Mouse (Mus musculus): ENCODE results near the gene Gm49405. TPM values are rescaled to one million over a fixed set of nuclear protein-coding genes. Genes with fewer than 3 reads are reported as not detected.
"Not testable (repeated sequence)": the region's sequence is repeated elsewhere in the genome, so short reads cannot be mapped to it uniquely, and the experiment has no call there.

Gene Gm49405
- polyA plus RNA-seq, 1 experiment from 2014 or later: 5.4 TPM

DNA sequence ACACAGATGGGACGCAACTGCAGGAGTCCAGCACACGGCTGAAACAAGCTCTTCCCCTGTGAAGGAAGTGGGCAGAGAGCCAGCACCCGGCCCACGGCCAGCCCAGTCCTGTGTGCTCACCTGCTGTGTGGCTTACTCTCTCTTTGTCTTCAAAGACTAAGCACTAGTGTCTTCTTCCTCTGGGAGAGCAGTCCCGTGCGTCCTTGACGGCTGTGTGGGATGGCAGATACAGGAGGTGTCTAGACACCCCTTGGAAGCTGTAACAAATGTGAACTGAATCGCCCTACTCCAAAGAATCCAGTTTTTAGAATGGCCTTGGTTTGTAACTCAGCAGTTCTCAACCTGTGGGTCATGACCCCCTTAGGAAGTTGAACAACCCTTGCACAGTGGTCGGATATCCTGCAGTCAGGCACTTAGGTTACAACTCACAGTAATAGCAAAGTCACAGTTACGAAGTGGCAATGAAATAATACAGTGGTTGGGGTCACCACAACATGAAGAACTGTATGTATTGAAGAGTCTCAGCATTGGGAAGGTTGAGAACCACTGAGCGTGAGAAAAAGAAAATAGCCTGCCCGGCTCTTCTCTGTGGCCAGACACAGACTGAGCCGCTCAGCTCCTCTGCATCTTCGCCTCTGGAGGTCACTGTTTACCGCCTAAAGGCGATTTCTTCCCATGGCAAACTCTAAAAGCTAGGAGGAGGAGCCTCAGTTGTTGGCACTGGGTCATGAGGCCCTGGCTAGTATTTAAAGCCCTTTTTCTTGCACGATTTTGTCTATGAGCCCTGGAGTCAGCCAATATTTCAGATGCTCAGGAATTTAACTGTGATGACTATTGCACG is 18.5 kb downstream of the Gm49405 start:
- H3K4me1 ChIP-seq: peaks cover 9% of the 10 kb centered on the region; the same call in 1 of the 2 replicates
- H3K9me3 ChIP-seq (replicated peaks): no peaks in the 10 kb centered on the region
- H3K27ac ChIP-seq: no peak overlapping the region
- no peak overlapping the region for H3K4me3 ChIP-seq
- 28% methylated on average over 18 of the region's 18 CpGs for WGBS
- peak; percentile 57; the same call in 1 of the 2 replicates for ATAC-seq
- H3K36me3 ChIP-seq (ENCODE audit: poor library complexity, severe bottlenecking): no peaks in the 10 kb centered on the region
- H3K9ac ChIP-seq: no peak overlapping the region
- H3K4me2 ChIP-seq: no peak overlapping the region
- no peaks in the 10 kb centered on the region for H3K27me3 ChIP-seq

DNA sequence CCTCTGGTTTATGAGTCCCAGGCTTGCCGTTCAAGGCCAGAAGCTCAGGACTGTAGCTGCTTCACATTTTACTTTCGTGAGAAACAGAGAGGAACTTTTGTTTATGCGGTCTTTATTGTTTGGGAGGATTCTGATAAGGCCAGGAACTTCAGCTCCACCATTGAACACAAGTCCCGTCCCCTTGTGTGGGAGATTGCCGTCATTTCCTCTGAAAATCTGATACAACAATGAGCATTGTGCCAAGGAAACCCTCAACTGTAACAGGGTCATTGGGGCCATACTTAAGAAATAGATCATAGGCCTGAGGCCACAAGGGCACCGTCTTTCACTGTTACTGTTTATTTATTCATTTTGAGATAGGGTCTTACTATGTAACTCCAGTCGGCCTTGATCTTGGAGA is 22.8 kb downstream of the Gm49405 start:
- WGBS: 82% methylated on average over 7 of the region's 7 CpGs
- H3K9me3 ChIP-seq (replicated peaks): peaks cover 7% of the 10 kb centered on the region

GRCm38 (mm10) chr19:4027576-4027975 is 27.1 kb downstream of the Gm49405 start:
- no peaks in the 10 kb centered on the region for H3K27me3 ChIP-seq
- no peak overlapping the region for H3K27ac ChIP-seq
- ATAC-seq: no peak
- H3K36me3 ChIP-seq (ENCODE audit: poor library complexity, severe bottlenecking): no peaks in the 10 kb centered on the region
- no peak overlapping the region for H3K4me3 ChIP-seq
- no peak overlapping the region for H3K9ac ChIP-seq
- H3K4me2 ChIP-seq: no peak overlapping the region
- no peaks in the 10 kb centered on the region for H3K4me1 ChIP-seq
- peaks cover 7% of the 10 kb centered on the region for H3K9me3 ChIP-seq (replicated peaks)

More for the DNA sequence above, 22.8 kb downstream of the Gm49405 start:
- no peak overlapping the region for H3K4me3 ChIP-seq
- no peak overlapping the region for H3K9ac ChIP-seq
- H3K27ac ChIP-seq: no peak overlapping the region
- no peaks in the 10 kb centered on the region for H3K36me3 ChIP-seq (ENCODE audit: poor library complexity, severe bottlenecking)
- H3K4me2 ChIP-seq: no peak overlapping the region
- peaks cover 9% of the 10 kb centered on the region; the same call in 1 of the 2 replicates for H3K4me1 ChIP-seq
- H3K27me3 ChIP-seq: no peaks in the 10 kb centered on the region
- no peak for ATAC-seq

- H3K27me3 ChIP-seq: no peaks in the 10 kb centered on the region
- H3K9me3 ChIP-seq (replicated peaks): no peaks in the 10 kb centered on the region; the same call in 1 of the 2 replicates
- 52% methylated on average over 7 of the region's 7 CpGs for WGBS
- H3K36me3 ChIP-seq (ENCODE audit: poor library complexity, severe bottlenecking): 0 out of 2 replicates have a peak, but pooled peaks cover 4% of the 10 kb centered on the region
- H3K4me1 ChIP-seq: peaks cover 12% of the 10 kb centered on the region
- H3K4me2 ChIP-seq: no peak overlapping the region
- no peak for ATAC-seq
- H3K9ac ChIP-seq: no peak overlapping the region
- H3K27ac ChIP-seq: no peak overlapping the region
- H3K4me3 ChIP-seq: no peak overlapping the region
Measured at GRCm38 (mm10) chr19:4032668-4033067, 32.2 kb downstream of the Gm49405 start.

- H3K4me2 ChIP-seq: no peak overlapping the region
- 0 out of 2 replicates have a peak, but pooled peaks cover 4% of the 10 kb centered on the region for H3K36me3 ChIP-seq (ENCODE audit: poor library complexity, severe bottlenecking)
- peaks cover 17% of the 10 kb centered on the region for H3K4me1 ChIP-seq
- H3K9ac ChIP-seq: no peak overlapping the region
- no peaks in the 10 kb centered on the region for H3K27me3 ChIP-seq
- H3K4me3 ChIP-seq: no peak overlapping the region
- no peak for ATAC-seq
- no peaks in the 10 kb centered on the region for H3K9me3 ChIP-seq (replicated peaks)
- WGBS: 95% methylated on average over 3 of the region's 3 CpGs
- no peak overlapping the region for H3K27ac ChIP-seq
Measured at GRCm38 (mm10) chr19:4033298-4033697, 32.9 kb downstream of the Gm49405 start.

GRCm38 (mm10) chr19:4033742-4034141 is 33.3 kb downstream of the Gm49405 start:
- Histone ChIP-seq H3K9me3 (replicated peaks) (no peaks in the 10 kb centered on the region), H3K27ac (no peak overlapping the region), H3K9ac (no peak overlapping the region), H3K36me3 (ENCODE audit: poor library complexity, severe bottlenecking) (0 out of 2 replicates have a peak, but pooled peaks cover 4% of the 10 kb centered on the region), H3K4me3 (no peak overlapping the region), H3K27me3 (no peaks in the 10 kb centered on the region), H3K4me1 (peaks cover 18% of the 10 kb centered on the region), H3K4me2 (no peak overlapping the region)
- ATAC-seq: no peak
- 53% methylated on average over 5 of the region's 5 CpGs for WGBS

- ATAC-seq: no peak
- WGBS: 88% methylated on average over 12 of the region's 12 CpGs
- no peak overlapping the region for H3K27ac ChIP-seq
- no peaks in the 10 kb centered on the region for H3K27me3 ChIP-seq
- H3K4me3 ChIP-seq: no peak overlapping the region
- H3K9me3 ChIP-seq (replicated peaks): no peaks in the 10 kb centered on the region
- peaks cover 18% of the 10 kb centered on the region for H3K4me1 ChIP-seq
- H3K9ac ChIP-seq: no peak overlapping the region
- peak overlapping the region; percentile 16; the same call in 1 of the 2 replicates for H3K4me2 ChIP-seq
- 0 out of 2 replicates have a peak, but pooled peaks cover 4% of the 10 kb centered on the region for H3K36me3 ChIP-seq (ENCODE audit: poor library complexity, severe bottlenecking)
Measured at GRCm38 (mm10) chr19:4036327-4037045, 36.1 kb downstream of the Gm49405 start.

- Histone ChIP-seq H3K27ac (peak overlapping the region; percentile 49; the same call in 1 of the 2 replicates), H3K4me2 (peak overlapping the region; percentile 80), H3K4me3 (peak overlapping the region; percentile 67), H3K4me1 (peaks cover 18% of the 10 kb centered on the region), H3K9ac (peak overlapping the region; percentile 79)
- 17% methylated on average over 8 of the region's 8 CpGs for WGBS
- H3K36me3 ChIP-seq (ENCODE audit: poor library complexity, severe bottlenecking); H3K27me3 ChIP-seq; H3K9me3 ChIP-seq (replicated peaks): not testable (repeated sequence)
- ATAC-seq: 0 out of 2 replicates have a peak, but pooled peaks have one; percentile 38
Measured at GRCm38 (mm10) chr19:4037154-4037787, 36.8 kb downstream of the Gm49405 start.

DNA sequence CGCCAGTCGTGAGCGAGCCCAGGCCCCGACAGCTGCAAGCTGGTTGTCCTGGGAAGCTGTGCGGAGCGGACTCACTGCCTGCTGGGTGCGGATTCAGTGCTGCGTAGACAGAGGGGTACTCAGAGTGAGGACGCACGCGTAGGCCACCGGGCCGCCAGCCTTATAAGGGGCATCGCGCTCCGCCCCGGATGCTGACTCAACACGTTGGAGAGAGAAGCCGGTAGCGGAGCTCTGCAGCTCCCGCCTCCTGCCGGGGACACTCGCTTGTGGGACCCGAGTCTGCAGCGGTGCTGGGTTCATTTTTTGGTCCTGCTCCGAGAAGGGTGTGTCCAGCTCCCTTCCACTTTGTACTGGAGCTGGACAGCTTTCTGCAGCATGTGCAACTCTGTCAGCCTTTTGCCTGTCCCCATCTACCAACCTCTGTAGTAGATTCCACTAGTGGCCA is 37.4 kb downstream of the Gm49405 start, which contains the start of gene Gstp1:
Gene Gstp1, minus strand, starts transcription at position 198 of the 445 bp plus-strand sequence.
- peak; percentile 85 for ATAC-seq
- Histone ChIP-seq H3K4me1 (peaks cover 18% of the 10 kb centered on the region), H3K4me3 (peak within 1 kb of the TSS; percentile 67), H3K4me2 (peak within 1 kb of the TSS; percentile 80), H3K9ac (peak within 1 kb of the TSS; percentile 79), H3K36me3 (ENCODE audit: poor library complexity, severe bottlenecking) (0 out of 2 replicates have a peak, but pooled peaks cover 4% of the 10 kb centered on the region), H3K27me3 (no peaks in the 10 kb centered on the region), H3K27ac (peak within 1 kb of the TSS; percentile 49; the same call in 1 of the 2 replicates), H3K9me3 (replicated peaks) (no peaks in the 10 kb centered on the region)
- WGBS: 0% methylated on average over 26 of the region's 26 CpGs

GRCm38 (mm10) chr19:4040941-4041340 is 40.5 kb downstream of the Gm49405 start:
- not testable (repeated sequence) for H3K4me2 ChIP-seq; H3K27ac ChIP-seq; H3K36me3 ChIP-seq (ENCODE audit: poor library complexity, severe bottlenecking); H3K9ac ChIP-seq; ATAC-seq; H3K9me3 ChIP-seq (replicated peaks); H3K4me3 ChIP-seq; H3K27me3 ChIP-seq
- WGBS: 82% methylated on average over 5 of the region's 5 CpGs
- peaks cover 18% of the 10 kb centered on the region for H3K4me1 ChIP-seq

- not testable (repeated sequence) for H3K9ac ChIP-seq; ATAC-seq; H3K4me2 ChIP-seq; H3K9me3 ChIP-seq (replicated peaks); H3K27me3 ChIP-seq; H3K4me3 ChIP-seq; H3K36me3 ChIP-seq (ENCODE audit: poor library complexity, severe bottlenecking); H3K27ac ChIP-seq
- peaks cover 16% of the 10 kb centered on the region for H3K4me1 ChIP-seq
- WGBS: 93% methylated on average over 4 of the region's 4 CpGs
Measured at GRCm38 (mm10) chr19:4041500-4041899, 41.1 kb downstream of the Gm49405 start.
